Mouse (Mus musculus) T-helper 17 cell (primary cell): Measurements from ENCODE around the gene Idh2.
"Not testable (repeated sequence)": the region's sequence is repeated elsewhere in the genome, so short reads cannot be mapped to it uniquely, and the experiment has no call there.

Source experiments
- in situ Hi-C, 2 experiments: fragments of 300-600 bp; cut with MboI, MseI; formaldehyde crosslinking; loops; 1 replicate in 1 of 2; 2 replicates in 1 of 2; pipeline ENCODE4 v1.15.1; 2025; ENCODE audit warnings: high pct_unique_total_duplicates in 2 of 2

The Idh2 gene

GRCm38 (mm10) chr7:80063244-80063643 lies 51.9 kb downstream of the Idh2 start:
- in situ Hi-C loops, result no loop called here

- in situ Hi-C loops, result no loop called here
Observed at GRCm38 (mm10) chr7:80062083-80062826, 52.9 kb downstream of the Idh2 start.

- in situ Hi-C loops, result no loop called here
Observed at GRCm38 (mm10) chr7:80060012-80060778, 55.0 kb downstream of the Idh2 start.

- in situ Hi-C loops, result no loop called here
Observed at GRCm38 (mm10) chr7:80059064-80059838, 55.9 kb downstream of the Idh2 start.

DNA sequence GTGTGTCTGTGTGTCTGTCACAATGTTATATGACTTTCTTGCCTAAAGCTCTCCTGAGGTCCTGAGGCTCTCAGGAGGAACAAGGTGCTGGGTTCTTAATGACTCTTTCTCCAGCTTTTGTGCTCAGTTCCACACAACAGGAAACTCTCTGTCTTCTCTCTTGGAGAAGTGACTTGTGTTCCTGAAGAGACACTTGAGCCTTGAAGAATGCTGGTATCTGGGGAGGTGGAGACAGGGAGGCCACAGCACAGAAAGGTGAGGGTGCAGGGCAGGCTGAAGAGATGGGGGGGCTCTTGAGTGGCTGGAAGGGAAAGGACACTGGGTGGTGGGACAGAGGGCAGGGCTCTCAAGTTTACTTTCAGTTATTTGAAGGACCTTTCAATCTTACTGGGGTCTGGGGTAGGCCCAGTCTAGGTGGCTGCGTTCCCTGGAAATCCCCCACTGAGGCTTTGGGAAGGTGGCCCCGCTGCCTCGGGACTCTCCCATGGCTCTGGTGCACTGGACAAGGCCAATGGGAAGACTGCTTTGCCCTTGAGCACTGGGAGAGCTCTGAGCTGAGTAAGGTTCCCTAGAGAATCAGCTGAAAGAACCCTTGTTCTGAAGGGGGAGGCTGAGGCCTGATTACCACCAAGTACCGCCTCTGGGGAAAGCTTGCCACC lies 56.7 kb downstream of the Idh2 start:
- in situ Hi-C loops, result no loop called here

DNA sequence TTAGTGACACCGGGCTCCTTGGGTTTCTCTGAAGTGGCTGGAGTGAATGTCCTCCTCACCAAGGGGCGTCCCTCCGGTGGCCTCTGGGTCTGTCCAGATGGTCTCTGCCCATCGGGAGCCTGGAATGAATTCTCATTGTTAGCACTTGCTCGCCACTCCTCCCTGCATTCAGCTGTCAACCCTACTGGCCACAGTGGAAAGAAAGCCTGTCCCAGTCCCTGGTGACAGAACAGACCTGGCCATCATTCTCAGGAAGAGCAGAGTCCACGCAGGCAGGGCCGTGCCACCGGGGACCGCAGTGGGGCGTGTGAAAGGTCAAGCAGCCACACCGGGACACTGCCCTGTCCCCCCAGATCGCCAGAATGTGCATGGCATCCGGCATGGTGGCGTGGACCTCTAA lies 57.4 kb downstream of the Idh2 start:
- in situ Hi-C loops, result no loop called here

DNA sequence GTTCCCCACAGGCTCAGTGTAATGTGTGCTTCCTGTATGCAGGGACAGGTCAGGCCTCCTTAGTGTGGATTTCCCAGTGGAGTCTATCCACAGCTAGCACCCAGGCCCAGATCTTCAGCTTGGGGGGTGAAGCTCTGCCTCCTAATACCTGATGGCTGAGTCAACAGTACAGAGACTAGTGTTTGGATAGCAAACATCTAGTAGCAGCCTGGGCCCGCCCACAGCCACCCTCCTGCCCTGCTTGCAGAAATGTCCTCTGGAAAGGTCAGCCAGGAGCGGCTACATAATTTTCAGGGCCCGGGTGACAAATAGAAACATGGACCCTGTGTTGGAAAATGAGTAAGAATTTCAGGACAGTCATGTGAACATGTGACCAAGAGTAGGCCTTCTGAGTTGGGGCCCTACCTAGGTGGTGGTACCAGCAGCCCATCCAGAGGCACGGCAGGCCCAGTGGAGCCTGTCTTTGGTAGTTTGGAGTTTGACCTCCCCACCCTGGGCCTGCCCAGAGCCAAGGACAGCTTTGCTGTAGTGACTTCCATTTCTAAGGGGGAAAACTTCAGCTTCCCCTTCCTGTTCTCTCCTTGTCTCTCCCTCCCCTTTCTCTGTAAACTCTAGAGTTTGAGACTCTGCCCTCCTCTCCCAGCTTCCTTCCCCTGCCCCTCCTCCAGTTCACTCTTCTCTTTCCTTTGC lies 58.0 kb downstream of the Idh2 start:
- in situ Hi-C loops, result no loop called here

DNA sequence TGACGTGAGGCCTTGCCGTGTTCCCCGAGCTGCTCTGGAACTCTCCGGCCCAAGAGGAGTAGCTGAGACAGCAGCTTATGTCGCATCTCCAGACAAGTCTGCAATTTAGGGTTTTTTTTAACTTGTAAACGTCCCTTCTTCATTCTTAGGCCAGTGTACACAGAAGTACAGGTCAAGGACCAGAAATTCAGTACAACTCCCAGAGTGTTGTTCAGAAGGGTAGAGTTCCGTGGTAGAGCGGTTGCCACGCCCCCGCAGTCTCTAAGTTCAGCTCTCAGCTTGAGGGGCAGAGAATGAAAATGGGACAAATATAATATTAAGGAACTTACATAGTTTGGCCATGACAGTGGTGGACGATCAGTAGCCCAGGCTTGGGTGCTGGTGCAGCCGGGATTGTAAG lies 59.4 kb downstream of the Idh2 start:
- in situ Hi-C loops, result no loop called here

GRCm38 (mm10) chr7:80053147-80053546 lies 62.0 kb downstream of the Idh2 start:
- in situ Hi-C loops, result no loop called here

DNA sequence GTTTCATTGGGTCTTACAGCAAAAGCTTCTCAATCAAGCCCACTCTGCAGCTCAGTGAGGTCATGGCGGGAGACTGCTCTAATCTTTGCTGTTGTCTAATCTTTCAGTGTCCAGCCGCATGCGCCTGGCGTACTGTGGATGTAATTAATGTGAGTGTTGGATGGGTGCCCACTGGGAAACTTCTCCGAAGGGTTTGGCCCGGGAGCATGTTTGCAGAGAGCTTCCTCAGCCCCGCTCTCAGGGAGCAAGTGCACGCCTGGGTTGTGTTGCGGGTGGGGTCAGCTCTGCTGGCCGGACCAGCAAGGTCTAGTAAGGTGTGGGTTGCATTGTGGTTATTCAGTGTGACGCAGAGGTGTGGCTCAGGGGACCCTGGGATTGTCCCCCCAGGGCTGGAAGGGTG lies 62.9 kb downstream of the Idh2 start:
- in situ Hi-C loops, result no loop called here

DNA sequence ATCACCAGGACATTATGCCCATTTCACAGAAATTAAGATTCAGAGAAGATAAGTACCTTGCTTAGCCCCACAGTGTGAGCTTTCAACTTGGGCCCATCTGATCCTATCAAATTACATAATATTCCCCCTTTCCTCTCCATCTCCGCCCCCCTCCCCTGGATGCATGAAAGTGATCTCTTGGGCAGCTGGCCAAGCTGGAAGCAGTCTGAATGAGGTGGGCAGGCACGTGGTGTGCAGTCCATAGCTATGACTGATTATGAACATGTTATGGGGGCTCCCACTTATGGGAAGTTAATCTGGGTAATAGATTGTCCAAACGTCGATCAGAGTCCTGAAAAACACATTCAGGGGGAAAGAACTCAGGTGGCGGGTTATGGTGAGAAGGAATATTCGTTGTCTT lies 63.4 kb downstream of the Idh2 start:
- in situ Hi-C loops, result no loop called here

DNA sequence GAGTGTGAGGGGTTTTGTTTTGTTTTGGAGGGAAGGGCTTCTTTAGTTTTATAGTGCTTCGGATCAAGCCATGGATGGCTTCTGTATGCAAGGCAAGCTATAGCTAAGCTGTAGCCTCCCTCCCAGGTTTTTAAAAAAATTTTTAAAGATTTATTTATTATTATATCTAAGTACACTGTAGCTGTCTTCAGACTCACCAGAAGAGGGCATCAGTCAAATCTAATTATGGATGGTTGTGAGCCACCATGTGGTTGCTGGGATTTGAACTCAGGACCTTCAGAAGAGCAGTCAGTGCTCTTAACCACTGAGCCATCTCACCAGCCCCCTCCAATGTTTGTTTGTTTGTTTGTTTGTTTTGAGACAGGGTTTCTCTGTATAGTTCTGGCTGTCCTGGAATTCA lies 64.8 kb downstream of the Idh2 start:
- in situ Hi-C loops, result not testable (repeated sequence)

DNA sequence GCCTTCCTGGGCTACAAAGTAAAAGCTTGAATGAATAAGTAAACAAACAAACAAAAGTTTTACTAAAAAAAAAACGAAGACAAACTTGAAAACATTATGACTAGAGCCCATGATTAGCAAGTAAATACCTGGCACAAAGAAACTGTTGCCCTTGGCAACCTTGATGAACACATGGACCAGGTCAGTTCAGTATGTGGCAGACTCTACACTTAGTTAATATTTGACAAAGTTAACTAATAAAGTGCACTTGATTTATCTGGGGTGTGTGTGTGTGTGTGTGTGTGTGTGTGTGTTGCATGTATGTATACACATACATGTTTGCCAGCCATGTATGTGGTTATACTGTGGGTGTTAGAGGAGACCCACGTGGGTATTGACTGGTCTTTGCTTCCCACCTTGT lies 65.4 kb downstream of the Idh2 start:
- in situ Hi-C loops, result no loop called here

DNA sequence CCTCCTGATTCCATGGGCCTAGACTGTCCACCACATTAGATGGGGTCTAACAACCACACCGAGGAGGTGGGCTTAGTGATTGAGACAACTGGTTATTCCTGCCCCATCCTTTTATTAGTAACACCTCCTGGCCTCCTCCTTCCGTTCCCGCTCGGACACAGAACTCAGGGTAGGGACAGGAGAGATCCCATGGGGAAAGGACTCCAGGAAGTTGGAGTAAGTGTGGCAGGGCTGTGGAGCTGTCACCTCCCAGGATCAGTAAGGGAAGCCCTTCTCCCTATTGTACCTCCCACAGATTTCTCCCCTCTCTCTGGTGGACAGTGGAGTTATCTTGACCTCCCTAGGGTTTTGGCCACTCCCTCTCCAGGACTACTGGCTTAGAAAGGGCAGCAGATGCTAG lies 68.2 kb downstream of the Idh2 start:
- in situ Hi-C loops, result no loop called here
